Mouse (Mus musculus) cortical plate, adult 2 months (tissue): ENCODE results near the gene Patj.

Experiments
- CTCF ChIP-seq: fragments of 200-500 bp; IDR thresholded peaks from 2 replicates; pipeline ENCODE4 v1.5.1; 2011; ENCODE audit warnings: mild to moderate bottlenecking, control low read depth, low read length; ENCODE audit not compliant: insufficient read depth; ENCODE audit errors: extremely low read depth
- POLR2A ChIP-seq: fragments of 200-500 bp; IDR thresholded peaks from 2 replicates; pipeline ENCODE4 v1.6.1; 2011; ENCODE audit warnings: mild to moderate bottlenecking, low read length, control low read depth; ENCODE audit not compliant: insufficient read depth; ENCODE audit errors: extremely low read depth

DNA sequence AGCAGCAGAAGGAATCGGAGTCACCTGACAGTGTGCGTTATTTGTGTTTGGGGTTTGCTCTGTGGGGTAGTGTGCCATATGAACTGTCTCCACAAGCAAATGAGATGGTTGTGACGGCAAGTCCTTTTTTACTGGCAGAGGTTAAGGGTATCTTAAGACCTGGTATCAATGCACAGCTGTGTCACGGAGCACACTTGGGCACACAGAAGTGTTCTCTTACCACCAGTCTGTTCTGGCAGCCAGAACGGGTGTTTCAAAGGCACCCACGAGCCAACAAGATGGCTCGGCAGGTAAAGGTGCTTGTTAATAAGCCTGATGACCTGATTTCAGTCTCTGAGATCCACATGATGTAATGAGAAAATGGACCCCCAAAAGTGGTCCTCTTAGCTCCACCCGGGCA lies 243.1 kb downstream of the Patj start:
- TF ChIP-seq CTCF: no peak
- no peak for TF ChIP-seq POLR2A
